Mouse (Mus musculus): ENCODE measurements around the gene Foxg1. TPM values are rescaled to one million over a fixed set of nuclear protein-coding genes. Genes with fewer than 3 reads are reported as not detected.

The Foxg1 gene
- polyA plus RNA-seq, 1 experiment from 2014 or later = not detected

DNA sequence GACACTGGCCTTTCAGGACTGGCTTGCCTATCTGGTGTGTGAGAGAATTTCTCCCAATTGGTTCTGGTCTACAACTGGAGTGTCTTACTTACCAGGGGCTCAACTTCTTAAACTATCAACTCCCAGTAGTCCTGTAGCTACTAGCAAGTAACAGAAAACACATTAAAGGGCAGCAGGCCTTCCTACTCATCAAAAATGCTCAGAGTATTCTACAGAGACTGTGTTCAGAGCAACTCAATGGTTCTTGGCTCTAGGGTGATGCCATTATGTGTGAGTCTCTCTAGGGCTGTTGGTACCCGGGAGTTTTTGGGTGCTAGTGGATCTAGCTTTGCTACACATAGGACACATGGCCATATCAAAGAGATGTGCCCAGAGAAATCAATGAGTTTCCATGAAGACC lies 3.5 kb upstream of the Foxg1 start:
- Histone ChIP-seq H3K4me1 (peaks cover 15% of the 10 kb centered on the region), H3K9ac (no peak overlapping the region), H3K9me3 (no peaks in the 10 kb centered on the region), H3K36me3 (no peaks in the 10 kb centered on the region), H3K27me3 (peaks cover 96% of the 10 kb centered on the region), H3K27ac (no peak overlapping the region), H3K4me3 (no peak overlapping the region), H3K4me2 (no peak overlapping the region)
- ATAC-seq (ENCODE audit: insufficient number of reproducible peaks, low FRiP score, low TSS enrichment, low read depth) = no peak
- WGBS = 7% methylated on average over 1 of the region's 1 CpGs

DNA sequence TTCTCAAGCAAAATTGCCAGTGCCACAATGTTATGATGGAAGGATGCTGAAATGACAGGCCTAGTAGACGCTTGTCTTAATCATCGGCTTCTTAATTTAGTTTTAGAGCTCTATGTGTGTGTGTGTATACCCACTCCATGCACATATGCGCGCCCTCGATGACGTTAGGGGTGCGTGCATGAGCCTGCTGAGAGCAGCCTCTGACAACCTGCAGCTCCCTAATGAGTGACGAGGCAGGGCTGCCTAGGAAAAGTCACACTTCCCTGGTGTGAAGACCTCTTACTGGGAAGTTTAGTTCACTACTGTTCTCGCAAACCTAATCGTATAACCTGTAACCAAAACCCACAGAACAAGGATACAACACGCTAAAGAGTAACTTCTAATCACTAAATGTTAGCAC lies 3.0 kb upstream of the Foxg1 start:
- Histone ChIP-seq H3K4me1 (peaks cover 15% of the 10 kb centered on the region), H3K9me3 (no peaks in the 10 kb centered on the region), H3K9ac (no peak overlapping the region), H3K4me2 (no peak overlapping the region), H3K4me3 (no peak overlapping the region), H3K27ac (no peak overlapping the region), H3K27me3 (peaks cover 95% of the 10 kb centered on the region), H3K36me3 (no peaks in the 10 kb centered on the region)
- no peak for ATAC-seq (ENCODE audit: insufficient number of reproducible peaks, low FRiP score, low TSS enrichment, low read depth)
- 5% methylated on average over 11 of the region's 11 CpGs for WGBS

DNA sequence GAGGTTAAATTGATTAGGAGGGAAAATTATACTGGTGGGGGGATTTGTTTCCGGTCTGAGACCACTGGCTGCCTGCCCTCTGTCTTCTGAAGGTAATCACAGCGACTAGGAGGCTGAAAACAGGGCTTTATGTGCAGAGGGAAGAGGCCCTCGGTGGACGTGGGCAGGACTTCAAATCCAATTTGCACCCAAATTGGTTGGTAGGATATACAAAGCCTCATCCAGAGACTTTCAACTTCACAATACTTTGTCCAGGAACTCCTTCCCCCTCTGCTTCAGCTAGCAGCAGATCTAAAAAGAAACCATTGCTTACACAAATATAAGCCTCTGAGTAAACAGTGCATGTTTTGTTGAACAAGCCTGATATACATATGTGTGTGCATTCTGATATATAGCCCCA lies 2.0 kb upstream of the Foxg1 start:
- no peak overlapping the region for H3K27ac ChIP-seq

GRCm38 (mm10) chr12:49381031-49381525 lies 1.4 kb upstream of the Foxg1 start:
- H3K4me2 ChIP-seq = no peak overlapping the region
- peaks cover 97% of the 10 kb centered on the region for H3K27me3 ChIP-seq
- no peak overlapping the region for H3K27ac ChIP-seq
- no peaks in the 10 kb centered on the region for H3K36me3 ChIP-seq
- ATAC-seq (ENCODE audit: insufficient number of reproducible peaks, low FRiP score, low TSS enrichment, low read depth) = no peak
- H3K9me3 ChIP-seq = no peaks in the 10 kb centered on the region; the same call in 1 of the 2 replicates
- no peak overlapping the region for H3K4me3 ChIP-seq
- 6% methylated on average over 4 of the region's 4 CpGs for WGBS
- no peak overlapping the region for H3K9ac ChIP-seq
- H3K4me1 ChIP-seq = peaks cover 20% of the 10 kb centered on the region

More for the DNA sequence above, 2.0 kb upstream of the Foxg1 start:
- no peak overlapping the region for H3K4me3 ChIP-seq
- ATAC-seq (ENCODE audit: insufficient number of reproducible peaks, low FRiP score, low TSS enrichment, low read depth) = no peak
- no peak overlapping the region for H3K4me2 ChIP-seq
- H3K9ac ChIP-seq = no peak overlapping the region
- no peaks in the 10 kb centered on the region; the same call in 1 of the 2 replicates for H3K9me3 ChIP-seq
- peaks cover 97% of the 10 kb centered on the region for H3K27me3 ChIP-seq
- WGBS = 0% methylated on average over 4 of the region's 4 CpGs
- H3K36me3 ChIP-seq = no peaks in the 10 kb centered on the region
- peaks cover 20% of the 10 kb centered on the region for H3K4me1 ChIP-seq

GRCm38 (mm10) chr12:49381721-49382365 lies 617 bp upstream of the Foxg1 start:
- Histone ChIP-seq H3K4me1 (peaks cover 20% of the 10 kb centered on the region), H3K36me3 (no peaks in the 10 kb centered on the region), H3K4me2 (no peak overlapping the region), H3K4me3 (no peak overlapping the region), H3K27ac (no peak overlapping the region), H3K27me3 (peaks cover 90% of the 10 kb centered on the region), H3K9me3 (no peaks in the 10 kb centered on the region; the same call in 1 of the 2 replicates), H3K9ac (no peak overlapping the region)
- WGBS = 2% methylated on average over 19 of the region's 19 CpGs
- no peak for ATAC-seq (ENCODE audit: insufficient number of reproducible peaks, low FRiP score, low TSS enrichment, low read depth)

- Histone ChIP-seq H3K9ac (no peak overlapping the region), H3K27me3 (peaks cover 80% of the 10 kb centered on the region), H3K4me1 (peaks cover 20% of the 10 kb centered on the region), H3K36me3 (no peaks in the 10 kb centered on the region), H3K27ac (no peak overlapping the region), H3K9me3 (no peaks in the 10 kb centered on the region; the same call in 1 of the 2 replicates), H3K4me3 (peak overlapping the region; percentile 39), H3K4me2 (peak overlapping the region; percentile 56)
- under 1% methylated on average over 45 of the region's 67 CpGs for WGBS
- peak; percentile 57 for ATAC-seq (ENCODE audit: insufficient number of reproducible peaks, low FRiP score, low TSS enrichment, low read depth)
Observed at GRCm38 (mm10) chr12:49383521-49384133, 1.2 kb downstream of the Foxg1 start.

GRCm38 (mm10) chr12:49384295-49384875 lies 1.9 kb downstream of the Foxg1 start:
- WGBS = 2% methylated on average over 47 of the region's 66 CpGs
- Histone ChIP-seq H3K4me2 (peak overlapping the region; percentile 56), H3K9ac (no peak overlapping the region), H3K36me3 (no peaks in the 10 kb centered on the region), H3K4me3 (peak overlapping the region; percentile 39), H3K9me3 (no peaks in the 10 kb centered on the region; the same call in 1 of the 2 replicates), H3K27ac (no peak overlapping the region), H3K27me3 (peaks cover 72% of the 10 kb centered on the region), H3K4me1 (peaks cover 20% of the 10 kb centered on the region)
- ATAC-seq (ENCODE audit: insufficient number of reproducible peaks, low FRiP score, low TSS enrichment, low read depth) = no peak

DNA sequence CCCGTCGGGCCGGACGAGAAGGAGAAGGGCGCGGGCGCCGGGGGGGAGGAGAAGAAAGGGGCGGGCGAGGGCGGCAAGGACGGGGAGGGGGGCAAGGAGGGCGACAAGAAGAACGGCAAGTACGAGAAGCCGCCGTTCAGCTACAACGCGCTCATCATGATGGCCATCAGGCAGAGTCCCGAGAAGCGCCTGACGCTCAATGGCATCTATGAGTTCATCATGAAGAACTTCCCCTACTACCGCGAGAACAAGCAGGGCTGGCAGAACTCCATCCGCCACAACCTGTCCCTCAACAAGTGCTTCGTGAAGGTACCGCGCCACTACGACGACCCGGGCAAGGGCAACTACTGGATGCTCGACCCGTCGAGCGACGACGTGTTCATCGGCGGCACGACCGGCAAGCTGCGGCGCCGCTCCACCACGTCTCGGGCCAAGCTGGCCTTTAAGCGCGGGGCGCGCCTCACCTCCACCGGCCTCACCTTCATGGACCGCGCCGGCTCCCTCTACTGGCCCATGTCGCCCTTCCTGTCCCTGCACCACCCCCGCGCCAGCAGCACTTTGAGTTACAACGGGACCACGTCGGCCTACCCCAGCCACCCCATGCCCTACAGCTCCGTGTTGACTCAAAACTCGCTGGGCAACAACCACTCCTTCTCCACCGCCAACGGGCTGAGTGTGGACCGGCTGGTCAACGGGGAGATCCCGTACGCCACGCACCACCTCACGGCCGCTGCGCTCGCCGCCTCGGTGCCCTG lies 2.6 kb downstream of the Foxg1 start, which contains the start of gene Gm43517:
Gene Gm43517, plus strand, starts transcription at position 299 of the 755 bp plus-strand sequence.
- WGBS = 2% methylated on average over 74 of the region's 75 CpGs
- Histone ChIP-seq H3K36me3 (no peaks in the 10 kb centered on the region), H3K4me2 (peak within 1 kb of the TSS; percentile 56), H3K9me3 (no peaks in the 10 kb centered on the region; the same call in 1 of the 2 replicates), H3K4me1 (peaks cover 20% of the 10 kb centered on the region), H3K27ac (no peak within 1 kb of the TSS), H3K4me3 (peak within 1 kb of the TSS; percentile 39), H3K9ac (no peak within 1 kb of the TSS), H3K27me3 (peaks cover 71% of the 10 kb centered on the region)
- no peak for ATAC-seq (ENCODE audit: insufficient number of reproducible peaks, low FRiP score, low TSS enrichment, low read depth)

GRCm38 (mm10) chr12:49385631-49385990 lies 3.2 kb downstream of the Foxg1 start:
- H3K4me1 ChIP-seq = peaks cover 20% of the 10 kb centered on the region
- no peak overlapping the region for H3K4me3 ChIP-seq
- H3K36me3 ChIP-seq = no peaks in the 10 kb centered on the region
- H3K9me3 ChIP-seq = no peaks in the 10 kb centered on the region; the same call in 1 of the 2 replicates
- no peak for ATAC-seq (ENCODE audit: insufficient number of reproducible peaks, low FRiP score, low TSS enrichment, low read depth)
- H3K9ac ChIP-seq = no peak overlapping the region
- peaks cover 71% of the 10 kb centered on the region for H3K27me3 ChIP-seq
- H3K4me2 ChIP-seq = no peak overlapping the region
- no peak overlapping the region for H3K27ac ChIP-seq
- 2% methylated on average over 23 of the region's 23 CpGs for WGBS

DNA sequence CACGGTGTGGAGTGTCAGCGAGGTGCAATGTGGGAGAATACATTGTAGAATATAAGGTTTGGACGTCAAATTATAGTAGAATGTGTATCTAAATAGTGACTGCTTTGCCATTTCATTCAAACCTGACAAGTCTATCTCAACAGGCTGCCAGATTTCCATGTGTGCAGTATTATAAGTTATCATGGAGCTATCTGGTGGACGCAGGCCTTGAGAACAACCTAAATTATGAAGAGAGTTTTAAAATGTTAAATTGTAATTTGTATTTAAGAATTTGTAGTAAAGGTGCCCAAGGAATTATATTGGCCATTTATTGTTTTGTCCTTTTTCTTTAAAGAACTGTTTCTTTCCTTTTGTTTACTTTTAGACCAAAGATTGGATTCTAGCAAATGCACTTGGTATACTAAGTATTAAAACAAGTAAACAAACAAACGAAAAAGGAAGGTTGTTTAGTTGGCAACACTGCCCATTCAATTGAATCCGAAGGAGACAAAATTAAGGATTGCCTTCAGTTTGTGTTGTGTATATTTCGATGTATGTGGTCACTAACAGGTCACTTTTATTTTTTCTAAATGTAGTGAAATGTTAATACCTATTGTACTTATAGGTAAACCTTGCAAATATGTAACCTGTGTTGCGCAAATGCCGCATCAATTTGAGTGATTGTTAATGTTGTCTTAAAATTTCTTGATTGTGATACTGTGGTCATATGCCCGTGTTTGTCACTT lies 3.8 kb downstream of the Foxg1 start:
- Histone ChIP-seq H3K9me3 (no peaks in the 10 kb centered on the region; the same call in 1 of the 2 replicates), H3K36me3 (no peaks in the 10 kb centered on the region), H3K4me1 (peaks cover 23% of the 10 kb centered on the region), H3K9ac (no peak overlapping the region), H3K4me3 (no peak overlapping the region), H3K27ac (no peak overlapping the region), H3K27me3 (peaks cover 73% of the 10 kb centered on the region), H3K4me2 (no peak overlapping the region)
- no peak for ATAC-seq (ENCODE audit: insufficient number of reproducible peaks, low FRiP score, low TSS enrichment, low read depth)
- 15% methylated on average over 10 of the region's 10 CpGs for WGBS
